Mouse (Mus musculus) heart, embryonic 15.5 days (tissue): ENCODE measurements around the gene Rps6ka1. TPM values are rescaled to one million over a fixed set of nuclear protein-coding genes. Genes with fewer than 3 reads are reported as not detected.
A peak's percentile ranks its signal among the peaks of the same experiment; 100 is the strongest.
"Not testable (repeated sequence)": the region's sequence is repeated elsewhere in the genome, so short reads cannot be mapped to it uniquely, and the experiment has no call there.

Experiments used
- ATAC-seq: fragments of 200-750 bp; cut with Nextera tagmentation; replicated peaks from 2 replicates; pipeline ENCODE4 v1.8.0; 2017; ENCODE audit warnings: low read depth, moderate TSS enrichment; ENCODE audit not compliant: insufficient number of reproducible peaks, insufficient read depth, low FRiP score
- H3K27ac ChIP-seq: fragments of 300-500 bp; sonication (generic); 2 replicates; pipeline ENCODE4 v1.5.1; 2015; ENCODE audit warnings: mild to moderate bottlenecking, inconsistent platforms
- H3K27me3 ChIP-seq: fragments of 300-500 bp; sonication (generic); 2 replicates; pipeline ENCODE4 v1.6.1; 2015; ENCODE audit warnings: inconsistent platforms
- H3K36me3 ChIP-seq: fragments of 300-500 bp; sonication (generic); 2 replicates; pipeline ENCODE4 v1.6.1; 2015; ENCODE audit warnings: mild to moderate bottlenecking, inconsistent platforms
- H3K4me1 ChIP-seq: fragments of 300-500 bp; sonication (generic); replicated peaks from 2 replicates; pipeline ENCODE4 v1.6.1; 2015; ENCODE audit warnings: inconsistent platforms
- H3K4me2 ChIP-seq: fragments of 300-500 bp; sonication (generic); 2 replicates; pipeline ENCODE4 v1.6.1; 2015; ENCODE audit warnings: inconsistent platforms, mild to moderate bottlenecking, moderate library complexity
- H3K4me3 ChIP-seq: fragments of 300-500 bp; sonication (generic); 2 replicates; pipeline ENCODE4 v1.5.1; 2015; ENCODE audit warnings: mild to moderate bottlenecking, inconsistent platforms
- H3K9ac ChIP-seq: fragments of 300-500 bp; sonication (generic); 2 replicates; pipeline ENCODE4 v1.6.1; 2015; ENCODE audit warnings: mild to moderate bottlenecking, inconsistent platforms
- H3K9me3 ChIP-seq: fragments of 300-500 bp; sonication (generic); replicated peaks from 2 replicates; pipeline ENCODE4 v1.6.1; 2016; ENCODE audit warnings: inconsistent platforms
- WGBS: fragments of 180-500 bp; shearing (Covaris S2); methylation state at CpG from one replicate; pipeline ENCODE4 v1.1.7; 2015; ENCODE audit warnings: mixed read lengths; 5-methylcytosine and 5-hydroxymethylcytosine counted together
- polyA plus RNA-seq: library from polyadenylated mRNA; unstranded; fragments of >200 nt; fragmentation: Nextera tagmentation; extraction: Ambion mirVana; gene quantifications from 2 replicates; pipeline ENCODE4 v1.2.1, GENCODE M21; 2015

Gene Rps6ka1
- 12.6 and 20.5 TPM in 2 replicates for polyA plus RNA-seq

- peak; percentile 85 for ATAC-seq
- no peaks in the 10 kb centered on the region for H3K27me3 ChIP-seq
- no peaks in the 10 kb centered on the region for H3K36me3 ChIP-seq
- peaks cover 20% of the 10 kb centered on the region for H3K4me1 ChIP-seq
- H3K9me3 ChIP-seq, result no peaks in the 10 kb centered on the region
- peak within 1 kb of the TSS; percentile 78 for H3K4me3 ChIP-seq
- WGBS, result under 1% methylated on average over 58 of the region's 61 CpGs
- H3K4me2 ChIP-seq, result peak within 1 kb of the TSS; percentile 90
- H3K9ac ChIP-seq, result peak within 1 kb of the TSS; percentile 79
- H3K27ac ChIP-seq, result peak within 1 kb of the TSS; percentile 79
Observed at GRCm38 (mm10) chr4:133887672-133888453, at the start of gene Rps6ka1. TSS of gene Rps6ka1 (minus strand) at chr4:133887797.

- Histone ChIP-seq H3K4me2 (no peak overlapping the region), H3K4me1 (peaks cover 7% of the 10 kb centered on the region; the same call in 1 of the 2 replicates), H3K27ac (no peak overlapping the region), H3K36me3 (no peaks in the 10 kb centered on the region), H3K27me3 (no peaks in the 10 kb centered on the region), H3K9me3 (no peaks in the 10 kb centered on the region), H3K9ac (no peak overlapping the region), H3K4me3 (no peak overlapping the region)
- no peak for ATAC-seq
- WGBS, result 64% methylated on average over 3 of the region's 3 CpGs
Observed at GRCm38 (mm10) chr4:133931785-133932184, 44.2 kb upstream of the Rps6ka1 start.

GRCm38 (mm10) chr4:133931349-133931748 is 43.8 kb upstream of the Rps6ka1 start:
- no peaks in the 10 kb centered on the region for H3K27me3 ChIP-seq
- no peak overlapping the region for H3K4me2 ChIP-seq
- H3K4me3 ChIP-seq, result no peak overlapping the region
- WGBS, result 18% methylated on average over 10 of the region's 10 CpGs
- H3K36me3 ChIP-seq, result no peaks in the 10 kb centered on the region
- no peak for ATAC-seq
- H3K4me1 ChIP-seq, result peaks cover 7% of the 10 kb centered on the region; the same call in 1 of the 2 replicates
- H3K27ac ChIP-seq, result no peak overlapping the region
- H3K9me3 ChIP-seq, result no peaks in the 10 kb centered on the region
- H3K9ac ChIP-seq, result no peak overlapping the region

- ATAC-seq, result 0 out of 2 replicates have a peak, but pooled peaks have one; percentile 35
- WGBS, result 27% methylated on average over 7 of the region's 7 CpGs
- Histone ChIP-seq H3K9me3 (no peaks in the 10 kb centered on the region), H3K4me3 (no peak overlapping the region), H3K9ac (no peak overlapping the region), H3K4me1 (peaks cover 7% of the 10 kb centered on the region; the same call in 1 of the 2 replicates), H3K27me3 (no peaks in the 10 kb centered on the region), H3K36me3 (no peaks in the 10 kb centered on the region), H3K4me2 (peak overlapping the region; percentile 25), H3K27ac (peak overlapping the region; percentile 72)
Observed at GRCm38 (mm10) chr4:133929278-133929670, 41.7 kb upstream of the Rps6ka1 start.

GRCm38 (mm10) chr4:133928576-133929277 is 41.1 kb upstream of the Rps6ka1 start:
- peak overlapping the region; percentile 25 for H3K4me2 ChIP-seq
- H3K9ac ChIP-seq, result no peak overlapping the region
- WGBS, result 33% methylated on average over 15 of the region's 15 CpGs
- ATAC-seq, result peak; percentile 22; the same call in 1 of the 2 replicates
- H3K27me3 ChIP-seq, result no peaks in the 10 kb centered on the region
- H3K4me3 ChIP-seq, result no peak overlapping the region
- H3K27ac ChIP-seq, result peak overlapping the region; percentile 72
- no peaks in the 10 kb centered on the region for H3K9me3 ChIP-seq
- H3K36me3 ChIP-seq, result no peaks in the 10 kb centered on the region
- peaks cover 7% of the 10 kb centered on the region; the same call in 1 of the 2 replicates for H3K4me1 ChIP-seq

GRCm38 (mm10) chr4:133925204-133925603 is 37.6 kb upstream of the Rps6ka1 start:
- no peaks in the 10 kb centered on the region for H3K9me3 ChIP-seq
- H3K9ac ChIP-seq, result no peak overlapping the region
- H3K4me3 ChIP-seq, result no peak overlapping the region
- WGBS, result 37% methylated on average over 4 of the region's 4 CpGs
- H3K4me1 ChIP-seq, result peaks cover 3% of the 10 kb centered on the region; the same call in 1 of the 2 replicates
- no peaks in the 10 kb centered on the region for H3K36me3 ChIP-seq
- H3K27ac ChIP-seq, result peak overlapping the region; percentile 54; the same call in 1 of the 2 replicates
- no peaks in the 10 kb centered on the region for H3K27me3 ChIP-seq
- no peak for ATAC-seq
- H3K4me2 ChIP-seq, result no peak overlapping the region

- no peaks in the 10 kb centered on the region for H3K9me3 ChIP-seq
- H3K27me3 ChIP-seq, result no peaks in the 10 kb centered on the region
- 87% methylated on average over 5 of the region's 5 CpGs for WGBS
- H3K4me3 ChIP-seq, result no peak overlapping the region
- H3K36me3 ChIP-seq, result no peaks in the 10 kb centered on the region
- H3K4me1 ChIP-seq, result peaks cover 3% of the 10 kb centered on the region; the same call in 1 of the 2 replicates
- H3K27ac ChIP-seq, result no peak overlapping the region
- no peak overlapping the region for H3K9ac ChIP-seq
- no peak overlapping the region for H3K4me2 ChIP-seq
- no peak for ATAC-seq
Observed at GRCm38 (mm10) chr4:133923743-133924142, 36.1 kb upstream of the Rps6ka1 start.

- H3K4me3 ChIP-seq, H3K4me2 ChIP-seq, ATAC-seq, H3K9me3 ChIP-seq, H3K27ac ChIP-seq, H3K27me3 ChIP-seq, H3K4me1 ChIP-seq, H3K36me3 ChIP-seq, H3K9ac ChIP-seq: not testable (repeated sequence)
- WGBS, result 84% methylated on average over 21 of the region's 23 CpGs
Observed at GRCm38 (mm10) chr4:133918093-133918825, 30.7 kb upstream of the Rps6ka1 start.

- WGBS, result 55% methylated on average over 4 of the region's 4 CpGs
- ATAC-seq, result no peak
- H3K36me3 ChIP-seq, result no peaks in the 10 kb centered on the region
Observed at GRCm38 (mm10) chr4:133911983-133912382, 24.4 kb upstream of the Rps6ka1 start.

GRCm38 (mm10) chr4:133910236-133911211 is 22.9 kb upstream of the Rps6ka1 start:
- H3K4me2 ChIP-seq, result peak overlapping the region; percentile 85
- peak; percentile 93 for ATAC-seq
- peak overlapping the region; percentile 56 for H3K9ac ChIP-seq
- under 1% methylated on average over 57 of the region's 57 CpGs for WGBS
- no peaks in the 10 kb centered on the region for H3K9me3 ChIP-seq
- H3K4me3 ChIP-seq, result peak overlapping the region; percentile 59
- H3K27ac ChIP-seq, result peak overlapping the region; percentile 92
- no peaks in the 10 kb centered on the region for H3K36me3 ChIP-seq
- H3K4me1 ChIP-seq, result peaks cover 10% of the 10 kb centered on the region
- H3K27me3 ChIP-seq, result no peaks in the 10 kb centered on the region

More at GRCm38 (mm10) chr4:133911983-133912382, 24.4 kb upstream of the Rps6ka1 start:
- Histone ChIP-seq H3K27ac (no peak overlapping the region), H3K4me1 (peaks cover 10% of the 10 kb centered on the region), H3K9ac (no peak overlapping the region), H3K4me2 (no peak overlapping the region), H3K9me3 (no peaks in the 10 kb centered on the region), H3K4me3 (no peak overlapping the region), H3K27me3 (no peaks in the 10 kb centered on the region)
